Mouse (Mus musculus) C3H10T1/2 (cell line): Measurements from ENCODE around the gene Ccdc73. TPM values are rescaled to one million over a fixed set of nuclear protein-coding genes. Genes with fewer than 3 reads are reported as not detected.

Experiments used
- polyA plus RNA-seq, 2 experiments: library from polyadenylated mRNA; unstranded; fragments of >200 nt; fragmentation: generic; extraction: Trizol; gene quantifications; one replicate each; pipeline ENCODE4 v1.2.1; 2012; ENCODE audit warnings: missing spikeins in 2 of 2

The Ccdc73 gene
- polyA plus RNA-seq = under 1 TPM; 0.01 to 0.15 TPM

DNA sequence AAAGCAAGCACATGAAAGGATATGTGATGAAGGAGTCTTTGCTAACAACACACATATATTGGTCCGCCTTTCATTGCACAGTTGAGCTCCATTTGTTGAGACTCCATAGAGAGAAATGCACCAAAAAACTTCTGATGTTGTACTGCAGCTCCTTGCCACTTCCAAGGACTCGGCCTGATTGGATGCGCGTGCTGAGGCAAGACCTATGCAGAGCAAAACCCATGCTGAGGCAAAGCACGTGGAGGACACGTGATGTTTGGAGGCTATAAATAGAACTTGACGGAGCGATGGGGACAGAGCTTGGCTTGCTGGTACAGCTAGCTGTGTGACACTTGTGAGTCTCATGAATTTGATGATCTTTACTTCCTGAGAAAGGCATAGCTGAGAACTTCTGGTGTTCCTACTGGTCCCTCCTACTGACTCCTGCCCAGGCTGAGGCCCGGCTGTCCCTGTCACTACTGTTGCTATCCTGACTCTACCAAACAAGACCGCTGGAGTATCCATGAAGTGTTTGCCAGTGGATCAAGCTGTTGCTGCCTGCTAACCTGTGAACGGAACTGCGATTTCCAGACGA is at the start of gene Ccdc73:
Gene Ccdc73, plus strand, starts transcription at position 524 of the 574 bp plus-strand sequence.

DNA sequence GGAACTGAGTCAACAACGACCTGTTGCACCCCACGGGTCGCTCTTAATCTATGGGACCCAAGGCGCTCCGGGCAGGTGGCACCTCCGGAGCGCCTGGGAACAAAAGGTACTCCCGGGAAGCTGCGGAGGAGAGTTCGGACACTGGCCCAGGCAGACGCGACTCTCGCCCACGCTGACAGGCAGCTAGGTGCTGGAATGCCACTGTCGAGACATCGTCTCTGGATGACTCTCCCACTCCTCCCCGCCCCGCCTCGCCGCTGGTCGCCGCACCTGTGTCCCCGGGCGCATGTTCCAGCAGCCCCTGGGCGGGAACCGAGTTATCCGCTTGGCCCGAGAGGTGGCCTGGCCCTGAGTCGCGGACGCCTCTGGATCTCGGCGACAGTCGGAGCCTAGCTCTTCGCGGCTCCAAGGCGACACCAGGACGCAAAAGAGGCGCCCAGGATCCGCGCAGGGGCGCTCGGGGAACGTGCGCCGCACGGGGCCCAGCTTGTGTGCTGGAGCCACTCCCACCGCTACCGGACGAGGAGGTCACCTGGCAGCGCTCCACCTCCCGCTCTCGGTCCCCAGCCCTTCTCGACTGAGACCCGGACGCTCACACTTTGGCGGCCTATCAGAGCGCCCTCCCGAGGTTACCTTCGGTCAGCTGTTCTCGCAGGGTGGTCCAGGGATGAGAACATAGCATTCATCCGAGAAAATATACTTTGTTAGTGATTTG is 18.2 kb upstream of the Ccdc73 start, which contains the start of gene Prrg4:
Gene Prrg4, minus strand, starts transcription at position 601 of the 715 bp plus-strand sequence.

GRCm38 (mm10) chr2:105016967-105017287 is 149.3 kb downstream of the Ccdc73 start, which contains the start of gene Eif3m:
Gene Eif3m (minus strand): TSS chr2:105017080.

Other genes with a start within 250 kb of the Ccdc73 start
- 1 to 10 TPM; 3.3 to 4.3 TPM for gene Tcp11l1, start 155.6 kb upstream of the Ccdc73 start, polyA plus RNA-seq
- not detected for gene Pin1rt1, start 151.4 kb upstream of the Ccdc73 start, polyA plus RNA-seq
- gene Depdc7, start 124.9 kb upstream of the Ccdc73 start, polyA plus RNA-seq = under 1 TPM; 0.11 to 0.53 TPM
- 1 to 10 TPM in 1 of 2 experiments, under 1 TPM in 1; 0.21 to 2.1 TPM for gene Qser1, start 51.0 kb upstream of the Ccdc73 start, polyA plus RNA-seq
- gene Prrg4, start 17.9 kb upstream of the Ccdc73 start, polyA plus RNA-seq = not detected
- gene Eif3m, start 149.3 kb downstream of the Ccdc73 start, polyA plus RNA-seq = 10 to 100 TPM; 18.5 to 92.2 TPM
- not detected for gene Gm11060, start 224.2 kb downstream of the Ccdc73 start, polyA plus RNA-seq